Mouse (Mus musculus): ENCODE results near the gene Ap1b1. TPM values are rescaled to one million over a fixed set of nuclear protein-coding genes. Genes with fewer than 3 reads are reported as not detected.

The Ap1b1 gene
- 65.1 and 73.6 TPM in 2 replicates for polyA plus RNA-seq (2014; fragmentation: Nextera tagmentation; extraction: Ambion mirVana)

DNA sequence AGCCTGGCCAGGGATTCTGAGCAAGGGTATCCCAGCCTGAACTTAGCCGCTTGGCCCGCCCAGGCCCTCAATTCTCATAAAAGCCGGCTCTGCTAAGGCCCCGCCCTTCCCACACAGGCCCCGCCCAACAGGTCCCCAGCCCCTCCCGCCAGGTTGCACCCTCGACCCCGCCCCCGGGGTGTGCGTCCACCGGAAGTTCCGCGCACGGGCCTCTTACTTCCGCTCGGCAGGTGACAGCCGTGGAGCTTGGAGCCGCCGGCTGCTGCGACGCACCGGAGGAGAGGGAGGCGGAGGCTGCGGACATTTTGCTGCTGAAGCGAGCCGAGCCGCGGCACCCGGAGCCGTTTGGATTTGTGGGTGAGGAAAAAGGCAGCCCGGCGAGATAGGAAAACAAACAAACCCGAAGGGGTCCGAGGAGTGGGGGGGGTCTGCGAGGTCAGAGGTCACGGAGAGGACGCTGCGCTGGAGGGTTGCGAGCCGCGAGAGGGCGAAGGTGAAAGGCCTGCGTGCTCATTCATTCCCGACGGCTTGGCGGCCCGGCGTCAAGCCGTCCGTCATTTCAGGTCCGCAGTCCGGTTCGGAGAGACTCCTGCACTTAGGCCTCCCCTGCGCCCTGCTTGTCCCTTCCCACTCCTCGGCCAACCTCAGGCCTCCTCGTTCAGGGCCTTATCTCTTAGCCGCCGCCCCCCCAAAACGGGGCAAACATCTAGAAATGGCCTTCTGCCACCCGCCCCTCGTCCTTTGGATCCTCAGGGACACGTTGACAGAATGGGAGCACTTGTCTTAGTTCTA, at the start of gene Ap1b1:
Ap1b1 (plus strand) TSS at position 130 of the 792 bp plus-strand sequence.
- Histone ChIP-seq H3K9me3 (ENCODE audit: control insufficient read depth, low read length) (no peaks in the 10 kb centered on the region), H3K36me3 (ENCODE audit: control insufficient read depth, insufficient read depth, low read length) (no peaks in the 10 kb centered on the region; the same call in 1 of the 2 replicates), H3K27me3 (ENCODE audit: control insufficient read depth, insufficient read depth, low read length) (no peaks in the 10 kb centered on the region), H3K4me2 (ENCODE audit: low read depth) (peak within 1 kb of the TSS; percentile 92), H3K27ac (ENCODE audit: low read depth, low read length) (no peak within 1 kb of the TSS), H3K4me1 (ENCODE audit: control insufficient read depth, insufficient read depth, low read length) (peaks cover 5% of the 10 kb centered on the region), H3K9ac (ENCODE audit: low read length) (peak within 1 kb of the TSS; percentile 66), H3K4me3 (ENCODE audit: low read depth, low read length) (peak within 1 kb of the TSS; percentile 78)
- peak; percentile 93 for DNase-seq (ENCODE audit: low spot score)
- ATAC-seq (ENCODE audit: insufficient read depth, low FRiP score, low TSS enrichment): peak; percentile 90
- WGBS: 2% methylated on average over 62 of the region's 62 CpGs

DNA sequence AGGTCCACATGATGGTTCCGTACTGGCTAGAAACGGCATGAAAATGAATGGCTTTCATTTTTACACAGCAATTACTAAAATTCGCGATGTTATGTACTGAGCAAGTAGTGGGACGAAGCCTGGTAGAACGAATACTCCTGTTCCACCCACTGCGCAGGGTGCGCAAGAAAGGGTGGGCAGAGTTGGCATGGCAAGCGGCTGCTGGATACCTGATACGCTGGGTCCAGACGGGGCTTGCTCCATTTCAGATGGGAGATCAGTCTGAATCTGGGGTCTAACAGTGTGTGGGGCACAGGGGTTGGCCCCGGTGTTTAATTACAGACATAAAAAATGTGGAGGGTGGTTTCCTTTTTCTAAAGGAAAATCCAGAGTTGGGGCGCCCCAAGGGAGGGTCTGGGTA, 40.1 kb upstream of the Ap1b1 start:
- ATAC-seq (ENCODE audit: insufficient read depth, low FRiP score, low TSS enrichment) (no peak), DNase-seq (ENCODE audit: low spot score) (no peak)
- Histone ChIP-seq H3K4me3 (ENCODE audit: low read depth, low read length) (peak overlapping the region; percentile 50), H3K9me3 (ENCODE audit: control insufficient read depth, low read length) (no peaks in the 10 kb centered on the region), H3K27me3 (ENCODE audit: control insufficient read depth, insufficient read depth, low read length) (peaks cover 62% of the 10 kb centered on the region), H3K9ac (ENCODE audit: low read length) (no peak overlapping the region), H3K4me2 (ENCODE audit: low read depth) (peak overlapping the region; percentile 79), H3K27ac (ENCODE audit: low read depth, low read length) (no peak overlapping the region), H3K36me3 (ENCODE audit: control insufficient read depth, insufficient read depth, low read length) (no peaks in the 10 kb centered on the region), H3K4me1 (ENCODE audit: control insufficient read depth, insufficient read depth, low read length) (peaks cover 12% of the 10 kb centered on the region)
- 40% methylated on average over 13 of the region's 13 CpGs for WGBS

DNA sequence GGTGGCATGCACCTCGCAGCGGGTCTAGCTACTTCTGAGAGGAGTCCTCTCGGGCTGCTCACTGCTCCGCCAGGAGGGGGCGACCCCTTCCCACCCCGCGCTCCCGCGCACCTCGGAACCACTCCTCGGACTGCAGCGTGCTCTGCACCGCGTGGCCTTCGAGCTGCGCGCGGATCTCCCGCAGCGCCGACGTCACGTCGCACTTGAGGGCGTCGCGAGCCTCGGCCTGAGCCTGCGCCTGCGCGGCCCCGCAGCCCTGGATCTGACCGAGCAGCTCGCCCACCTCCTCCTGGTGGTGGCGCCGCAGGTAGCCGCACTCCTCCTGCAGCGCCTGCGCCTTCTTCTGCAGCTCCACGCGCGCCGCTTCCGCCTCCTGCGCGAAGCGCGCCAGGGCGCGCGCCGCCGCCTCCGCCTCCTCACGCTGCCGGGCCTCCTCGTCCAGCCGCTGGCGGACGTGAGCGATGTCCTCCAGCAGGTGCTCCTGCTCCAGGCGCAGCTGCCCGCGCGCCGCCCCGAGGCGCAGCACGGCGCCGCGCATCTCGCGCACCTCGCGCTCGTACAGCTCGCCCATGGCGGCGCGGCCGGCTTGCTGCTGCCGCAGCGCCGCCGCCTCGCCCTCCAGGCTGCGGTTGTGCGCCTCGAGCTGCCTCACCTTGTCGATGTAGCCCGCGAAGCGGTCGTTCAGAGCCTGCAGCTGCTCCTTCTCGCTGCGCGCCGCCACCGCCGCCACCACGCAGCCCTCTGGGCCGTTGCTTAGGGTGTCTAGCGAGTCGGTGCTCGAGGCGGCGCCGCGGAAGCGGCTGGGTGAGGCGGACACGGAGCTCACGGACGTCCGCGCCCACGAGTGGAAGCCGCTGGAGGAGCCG, 39.4 kb upstream of the Ap1b1 start:
- Histone ChIP-seq H3K36me3 (ENCODE audit: control insufficient read depth, insufficient read depth, low read length) (no peaks in the 10 kb centered on the region), H3K27ac (ENCODE audit: low read depth, low read length) (peak overlapping the region; percentile 53; the same call in 1 of the 2 replicates), H3K4me1 (ENCODE audit: control insufficient read depth, insufficient read depth, low read length) (peaks cover 12% of the 10 kb centered on the region), H3K9ac (ENCODE audit: low read length) (peak overlapping the region; percentile 49), H3K27me3 (ENCODE audit: control insufficient read depth, insufficient read depth, low read length) (peaks cover 65% of the 10 kb centered on the region), H3K4me3 (ENCODE audit: low read depth, low read length) (peak overlapping the region; percentile 50), H3K9me3 (ENCODE audit: control insufficient read depth, low read length) (no peaks in the 10 kb centered on the region), H3K4me2 (ENCODE audit: low read depth) (peak overlapping the region; percentile 79)
- ATAC-seq (ENCODE audit: insufficient read depth, low FRiP score, low TSS enrichment) (peak; percentile 74), DNase-seq (ENCODE audit: low spot score) (peak; percentile 78)
- under 1% methylated on average over 116 of the region's 120 CpGs for WGBS

DNA sequence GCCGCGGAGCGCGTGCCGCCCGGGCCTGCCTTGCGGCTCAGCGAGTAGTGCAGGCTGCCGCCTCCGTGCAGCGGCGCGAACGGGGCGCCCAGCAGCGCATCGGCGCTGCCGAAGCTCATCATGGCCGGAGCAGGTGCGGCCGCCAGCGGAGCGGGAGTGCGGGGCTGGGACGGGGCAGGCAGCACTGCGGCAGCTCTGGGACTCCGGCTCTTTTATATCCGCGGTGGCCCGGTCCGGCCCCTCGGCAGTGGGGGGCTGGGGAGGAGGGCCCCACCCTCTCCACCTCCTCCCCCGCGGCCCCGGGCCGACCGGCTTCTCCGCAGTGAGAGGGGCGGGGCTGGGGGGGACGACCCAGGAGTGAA, 38.8 kb upstream of the Ap1b1 start, which contains the start of gene Nefh:
Nefh (minus strand) TSS at position 252 of the 362 bp plus-strand sequence.
- Histone ChIP-seq H3K27me3 (ENCODE audit: control insufficient read depth, insufficient read depth, low read length) (peaks cover 70% of the 10 kb centered on the region), H3K27ac (ENCODE audit: low read depth, low read length) (peak within 1 kb of the TSS; percentile 53; the same call in 1 of the 2 replicates), H3K9me3 (ENCODE audit: control insufficient read depth, low read length) (no peaks in the 10 kb centered on the region), H3K36me3 (ENCODE audit: control insufficient read depth, insufficient read depth, low read length) (no peaks in the 10 kb centered on the region), H3K4me3 (ENCODE audit: low read depth, low read length) (peak within 1 kb of the TSS; percentile 50), H3K9ac (ENCODE audit: low read length) (peak within 1 kb of the TSS; percentile 49), H3K4me2 (ENCODE audit: low read depth) (peak within 1 kb of the TSS; percentile 79), H3K4me1 (ENCODE audit: control insufficient read depth, insufficient read depth, low read length) (peaks cover 12% of the 10 kb centered on the region)
- WGBS: under 1% methylated on average over 31 of the region's 41 CpGs
- ATAC-seq (ENCODE audit: insufficient read depth, low FRiP score, low TSS enrichment) (peak; percentile 61; the same call in 1 of the 2 replicates), DNase-seq (ENCODE audit: low spot score) (no peak)

DNA sequence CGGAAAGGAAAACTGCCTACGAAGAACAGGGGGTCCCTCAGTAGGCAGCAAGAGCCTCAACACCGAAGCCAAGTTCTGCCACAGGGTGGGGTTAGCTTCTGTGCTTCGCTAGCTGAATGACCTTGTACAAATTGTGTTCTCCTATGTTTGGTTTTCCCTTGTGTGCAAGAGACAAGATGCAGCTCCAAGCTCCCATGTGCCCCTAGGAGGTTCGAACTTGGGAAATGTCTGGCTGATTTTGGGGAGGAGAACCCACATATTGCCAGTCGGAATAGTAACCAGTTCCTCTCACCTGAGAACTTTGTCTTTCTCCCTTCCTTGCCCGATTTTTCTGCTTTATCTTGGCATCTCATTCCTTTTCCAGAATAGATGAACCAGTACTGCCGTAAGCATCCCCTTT, 37.8 kb upstream of the Ap1b1 start:
- DNase-seq (ENCODE audit: low spot score) (no peak), ATAC-seq (ENCODE audit: insufficient read depth, low FRiP score, low TSS enrichment) (no peak)
- Histone ChIP-seq H3K4me2 (ENCODE audit: low read depth) (peak overlapping the region; percentile 7; the same call in 1 of the 2 replicates), H3K9ac (ENCODE audit: low read length) (no peak overlapping the region), H3K9me3 (ENCODE audit: control insufficient read depth, low read length) (no peaks in the 10 kb centered on the region), H3K27ac (ENCODE audit: low read depth, low read length) (no peak overlapping the region), H3K4me3 (ENCODE audit: low read depth, low read length) (no peak overlapping the region), H3K36me3 (ENCODE audit: control insufficient read depth, insufficient read depth, low read length) (no peaks in the 10 kb centered on the region), H3K4me1 (ENCODE audit: control insufficient read depth, insufficient read depth, low read length) (peaks cover 12% of the 10 kb centered on the region), H3K27me3 (ENCODE audit: control insufficient read depth, insufficient read depth, low read length) (peaks cover 76% of the 10 kb centered on the region)
- WGBS: 38% methylated on average over 8 of the region's 8 CpGs

DNA sequence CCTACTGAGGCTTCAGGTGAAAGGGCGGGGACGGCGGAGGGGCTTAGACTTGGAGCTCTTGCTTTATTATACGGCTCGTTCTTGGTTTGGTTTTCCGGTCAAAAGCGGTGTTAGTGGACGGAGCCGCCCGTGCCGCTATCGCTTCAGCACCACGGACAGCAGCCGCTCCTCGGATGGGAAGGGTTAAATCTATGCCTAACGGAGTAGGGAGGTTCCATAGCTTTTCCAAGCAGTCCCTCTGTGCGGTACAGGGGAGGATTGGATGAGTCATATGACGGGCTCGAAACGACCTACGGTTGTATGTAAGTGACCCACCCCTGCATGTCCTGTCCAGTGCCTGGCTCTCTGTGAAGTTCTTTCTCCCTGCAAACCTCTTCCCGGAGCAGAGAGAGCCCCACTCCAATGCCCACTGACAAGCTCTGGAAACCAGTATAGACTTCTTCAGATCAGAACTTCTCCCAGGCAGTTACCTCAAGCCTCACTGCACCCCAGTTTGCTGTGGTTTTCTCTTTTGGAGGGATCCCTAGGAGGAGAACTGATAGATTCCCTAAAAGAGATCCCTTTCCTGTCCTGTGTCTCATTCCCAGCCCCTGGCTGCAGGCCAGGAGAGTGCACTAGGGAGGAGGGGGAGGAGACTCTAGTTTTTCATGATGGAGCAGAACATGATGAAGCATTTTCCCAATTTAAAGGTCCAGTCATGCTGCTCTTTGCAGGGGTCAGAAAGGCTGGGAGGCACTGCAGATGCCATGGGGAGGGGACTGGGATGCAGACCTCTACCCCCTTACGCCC, 37.2 kb upstream of the Ap1b1 start:
- Histone ChIP-seq H3K9me3 (ENCODE audit: control insufficient read depth, low read length) (no peaks in the 10 kb centered on the region), H3K4me3 (ENCODE audit: low read depth, low read length) (no peak overlapping the region), H3K4me2 (ENCODE audit: low read depth) (no peak overlapping the region; the same call in 1 of the 2 replicates), H3K4me1 (ENCODE audit: control insufficient read depth, insufficient read depth, low read length) (peaks cover 12% of the 10 kb centered on the region), H3K27me3 (ENCODE audit: control insufficient read depth, insufficient read depth, low read length) (peaks cover 76% of the 10 kb centered on the region), H3K9ac (ENCODE audit: low read length) (no peak overlapping the region), H3K27ac (ENCODE audit: low read depth, low read length) (no peak overlapping the region), H3K36me3 (ENCODE audit: control insufficient read depth, insufficient read depth, low read length) (no peaks in the 10 kb centered on the region)
- DNase-seq (ENCODE audit: low spot score) (peak; percentile 82), ATAC-seq (ENCODE audit: insufficient read depth, low FRiP score, low TSS enrichment) (no peak)
- 5% methylated on average over 23 of the region's 23 CpGs for WGBS

DNA sequence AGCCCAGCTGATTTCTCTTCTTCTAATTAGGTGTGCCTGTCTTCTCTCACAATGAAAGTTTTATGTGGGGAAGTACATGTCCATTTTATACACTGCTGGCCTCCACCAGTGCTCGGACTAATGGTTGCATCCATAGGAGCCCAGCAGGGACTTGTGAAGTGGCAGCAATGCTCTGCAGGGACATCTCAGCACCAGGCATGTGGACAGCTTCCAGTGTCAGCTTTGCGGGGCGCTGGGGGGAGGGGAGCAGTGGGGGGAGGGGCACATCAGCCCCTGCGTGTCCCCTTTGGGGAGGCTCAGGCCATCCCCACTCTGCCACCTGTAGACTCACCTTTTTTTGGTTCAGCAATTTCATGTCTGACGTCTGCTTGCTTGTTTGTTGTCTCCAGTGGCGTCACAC, 33.2 kb upstream of the Ap1b1 start:
- H3K9ac ChIP-seq (ENCODE audit: low read length): no peak overlapping the region
- no peak overlapping the region for H3K4me2 ChIP-seq (ENCODE audit: low read depth)
- ATAC-seq (ENCODE audit: insufficient read depth, low FRiP score, low TSS enrichment) (no peak), DNase-seq (ENCODE audit: low spot score) (no peak)
- no peaks in the 10 kb centered on the region for H3K36me3 ChIP-seq (ENCODE audit: control insufficient read depth, insufficient read depth, low read length)
- peaks cover 42% of the 10 kb centered on the region for H3K27me3 ChIP-seq (ENCODE audit: control insufficient read depth, insufficient read depth, low read length)
- no peak overlapping the region for H3K4me3 ChIP-seq (ENCODE audit: low read depth, low read length)
- H3K27ac ChIP-seq (ENCODE audit: low read depth, low read length): no peak overlapping the region
- 2% methylated on average over 6 of the region's 6 CpGs for WGBS
- H3K4me1 ChIP-seq (ENCODE audit: control insufficient read depth, insufficient read depth, low read length): no peaks in the 10 kb centered on the region; the same call in 1 of the 2 replicates
- no peaks in the 10 kb centered on the region for H3K9me3 ChIP-seq (ENCODE audit: control insufficient read depth, low read length)

DNA sequence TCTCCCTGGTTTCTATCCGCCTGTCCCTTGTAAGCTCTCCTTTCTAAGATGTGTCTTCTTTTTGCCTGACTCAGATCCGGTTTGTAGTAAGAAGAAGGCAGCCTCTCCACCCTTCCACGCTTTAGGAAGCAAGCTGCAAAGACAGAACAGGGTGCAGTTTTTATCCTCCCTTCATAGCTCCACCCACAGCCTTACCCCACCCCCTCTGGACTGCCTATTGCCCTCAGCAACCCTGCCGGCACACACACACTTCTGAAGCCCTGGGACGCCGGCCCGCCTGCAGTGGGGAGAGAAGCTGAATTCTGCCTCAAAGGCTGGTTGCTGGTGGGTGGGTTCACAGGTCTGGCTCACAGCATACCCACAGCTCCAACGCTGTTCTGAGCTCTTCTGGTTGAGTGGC, 32.7 kb upstream of the Ap1b1 start:
- no peak overlapping the region for H3K9ac ChIP-seq (ENCODE audit: low read length)
- 1% methylated on average over 8 of the region's 8 CpGs for WGBS
- no peak overlapping the region for H3K4me3 ChIP-seq (ENCODE audit: low read depth, low read length)
- no peak overlapping the region for H3K27ac ChIP-seq (ENCODE audit: low read depth, low read length)
- no peak for DNase-seq (ENCODE audit: low spot score)
- H3K4me2 ChIP-seq (ENCODE audit: low read depth): no peak overlapping the region
- H3K9me3 ChIP-seq (ENCODE audit: control insufficient read depth, low read length): no peaks in the 10 kb centered on the region
- ATAC-seq (ENCODE audit: insufficient read depth, low FRiP score, low TSS enrichment): no peak; the same call in 1 of the 2 replicates
- H3K4me1 ChIP-seq (ENCODE audit: control insufficient read depth, insufficient read depth, low read length): no peaks in the 10 kb centered on the region; the same call in 1 of the 2 replicates
- H3K27me3 ChIP-seq (ENCODE audit: control insufficient read depth, insufficient read depth, low read length): peaks cover 37% of the 10 kb centered on the region
- no peaks in the 10 kb centered on the region for H3K36me3 ChIP-seq (ENCODE audit: control insufficient read depth, insufficient read depth, low read length)
